Mouse (Mus musculus) ES-Bruce4 (cell line): ENCODE data around the gene Ntrk3.

Experiments
- EP300 ChIP-seq: IDR thresholded peaks from 2 replicates; pipeline ENCODE4 v1.6.1; 2011; ENCODE audit warnings: low read depth, low read length; ENCODE audit not compliant: insufficient read depth
- POLR2A ChIP-seq: IDR thresholded peaks from one replicate; pipeline ENCODE4 v1.8.1; 2011; ENCODE audit warnings: low read length; ENCODE audit not compliant: insufficient read depth

DNA sequence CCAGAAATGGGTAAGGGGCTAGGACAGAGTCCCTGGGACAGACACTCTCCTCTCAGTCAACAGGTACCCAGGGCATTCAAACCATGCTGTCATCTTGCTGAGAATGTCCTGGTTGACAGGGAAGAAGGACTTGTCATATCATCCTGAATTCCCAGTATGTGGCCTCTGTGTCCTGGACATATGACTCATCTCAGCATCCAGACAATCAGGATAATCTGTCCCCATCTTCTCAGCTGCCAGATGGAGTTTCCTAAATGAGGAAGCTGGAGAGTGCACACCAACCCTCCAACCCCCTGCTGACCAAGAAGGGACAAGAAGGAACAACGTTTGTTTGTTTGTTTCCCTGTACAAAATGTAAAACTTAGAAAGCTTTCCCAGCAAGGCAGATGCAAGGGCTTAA is 156.5 kb downstream of the Ntrk3 start:
- TF ChIP-seq EP300 = no peak
- TF ChIP-seq POLR2A = no peak
